Mouse (Mus musculus) lung, embryonic 15.5 days (tissue): Measurements from ENCODE around the gene Trove2. TPM values are rescaled to one million over a fixed set of nuclear protein-coding genes. Genes with fewer than 3 reads are reported as not detected.
A peak's percentile ranks its signal among the peaks of the same experiment; 100 is the strongest.

Experiments used
- ATAC-seq: fragments of 200-750 bp; cut with Nextera tagmentation; 2 replicates; pipeline ENCODE4 v1.8.0; 2017; ENCODE audit warnings: moderate number of reproducible peaks, borderline replicate concordance; ENCODE audit not compliant: low FRiP score, low TSS enrichment; ENCODE audit errors: extremely low read depth
- H3K27ac ChIP-seq: fragments of 300-500 bp; sonication (generic); 2 replicates; pipeline ENCODE4 v1.5.1; 2015; ENCODE audit warnings: moderate library complexity, mild to moderate bottlenecking, inconsistent platforms
- H3K27me3 ChIP-seq: fragments of 300-500 bp; sonication (generic); 2 replicates; pipeline ENCODE4 v1.6.1; 2015; ENCODE audit warnings: inconsistent platforms
- H3K36me3 ChIP-seq: fragments of 300-500 bp; sonication (generic); 2 replicates; pipeline ENCODE4 v1.6.1; 2015; ENCODE audit warnings: inconsistent platforms
- H3K4me1 ChIP-seq: fragments of 300-500 bp; sonication (generic); 2 replicates; pipeline ENCODE4 v1.6.1; 2015; ENCODE audit warnings: inconsistent platforms
- H3K4me2 ChIP-seq: fragments of 300-500 bp; sonication (generic); 2 replicates; pipeline ENCODE4 v1.6.1; 2015; ENCODE audit warnings: inconsistent platforms, mild to moderate bottlenecking, moderate library complexity
- H3K4me3 ChIP-seq: fragments of 300-500 bp; sonication (generic); 2 replicates; pipeline ENCODE4 v1.5.1; 2015; ENCODE audit warnings: mild to moderate bottlenecking, inconsistent platforms
- H3K9ac ChIP-seq: fragments of 300-500 bp; sonication (generic); 2 replicates; pipeline ENCODE4 v1.6.1; 2015; ENCODE audit warnings: inconsistent platforms
- H3K9me3 ChIP-seq: fragments of 300-500 bp; sonication (generic); 2 replicates; pipeline ENCODE4 v1.6.1; 2016; ENCODE audit warnings: inconsistent platforms
- WGBS: fragments of 180-500 bp; shearing (Covaris S2); methylation state at CpG from one replicate; pipeline ENCODE4 v1.1.7; 2015; 5-methylcytosine and 5-hydroxymethylcytosine counted together
- polyA plus RNA-seq: library from polyadenylated mRNA; unstranded; fragments of >200 nt; fragmentation: Nextera tagmentation; extraction: Ambion mirVana; gene quantifications from 2 replicates; pipeline ENCODE4 v1.2.1, GENCODE M21; 2015

Gene Trove2
- polyA plus RNA-seq, 1 experiment from 2014 or later, result 19.8 TPM

- peak; percentile 49 for ATAC-seq
- no peaks in the 10 kb centered on the region for H3K27me3 ChIP-seq
- peak overlapping the region; percentile 77 for H3K27ac ChIP-seq
- H3K4me3 ChIP-seq, result no peak overlapping the region
- H3K4me2 ChIP-seq, result peak overlapping the region; percentile 24; the same call in 1 of the 2 replicates
- 36% methylated on average over 20 of the region's 20 CpGs for WGBS
- 0 out of 2 replicates have a peak overlapping the region, but pooled peaks have one; percentile 9 for H3K9ac ChIP-seq
- H3K36me3 ChIP-seq, result peaks cover 12% of the 10 kb centered on the region; the same call in 1 of the 2 replicates
- H3K9me3 ChIP-seq, result no peaks in the 10 kb centered on the region
- H3K4me1 ChIP-seq, result peaks cover 15% of the 10 kb centered on the region; the same call in 1 of the 2 replicates
These were observed 6.3 kb downstream of the Trove2 start for GRCm38 (mm10) chr1:143770444-143771109.

- no peak overlapping the region for H3K4me3 ChIP-seq
- H3K27ac ChIP-seq, result no peak overlapping the region
- H3K4me2 ChIP-seq, result no peak overlapping the region
- H3K9me3 ChIP-seq, result no peaks in the 10 kb centered on the region
- 0 out of 2 replicates have a peak, but pooled peaks cover 10% of the 10 kb centered on the region for H3K4me1 ChIP-seq
- ATAC-seq, result no peak
- H3K27me3 ChIP-seq, result no peaks in the 10 kb centered on the region
- no peak overlapping the region for H3K9ac ChIP-seq
- H3K36me3 ChIP-seq, result peaks cover 15% of the 10 kb centered on the region; the same call in 1 of the 2 replicates
- 93% methylated on average over 6 of the region's 6 CpGs for WGBS
These were observed 10.6 kb downstream of the Trove2 start for GRCm38 (mm10) chr1:143766238-143766637.

- no peaks in the 10 kb centered on the region for H3K9me3 ChIP-seq
- H3K4me3 ChIP-seq, result no peak overlapping the region
- H3K27ac ChIP-seq, result no peak overlapping the region
- ATAC-seq, result no peak
- no peak overlapping the region for H3K9ac ChIP-seq
- 0 out of 2 replicates have a peak, but pooled peaks cover 10% of the 10 kb centered on the region for H3K4me1 ChIP-seq
- H3K27me3 ChIP-seq, result no peaks in the 10 kb centered on the region
- 72% methylated on average over 4 of the region's 4 CpGs for WGBS
- peaks cover 15% of the 10 kb centered on the region; the same call in 1 of the 2 replicates for H3K36me3 ChIP-seq
- H3K4me2 ChIP-seq, result no peak overlapping the region
These were observed 11.1 kb downstream of the Trove2 start for GRCm38 (mm10) chr1:143765801-143766200.

GRCm38 (mm10) chr1:143764443-143764842, 12.4 kb downstream of the Trove2 start:
- no peak overlapping the region for H3K27ac ChIP-seq
- H3K4me1 ChIP-seq, result no peaks in the 10 kb centered on the region
- H3K27me3 ChIP-seq, result no peaks in the 10 kb centered on the region
- H3K9me3 ChIP-seq, result no peaks in the 10 kb centered on the region
- H3K9ac ChIP-seq, result no peak overlapping the region
- no peak overlapping the region for H3K4me2 ChIP-seq
- no peak overlapping the region for H3K4me3 ChIP-seq
- ATAC-seq, result no peak
- peaks cover 21% of the 10 kb centered on the region; the same call in 1 of the 2 replicates for H3K36me3 ChIP-seq
- 63% methylated on average over 1 of the region's 1 CpGs for WGBS

GRCm38 (mm10) chr1:143762159-143762558, 14.7 kb downstream of the Trove2 start:
- H3K9me3 ChIP-seq, result no peaks in the 10 kb centered on the region
- no peak overlapping the region for H3K27ac ChIP-seq
- 85% methylated on average over 8 of the region's 8 CpGs for WGBS
- H3K9ac ChIP-seq, result no peak overlapping the region
- peaks cover 38% of the 10 kb centered on the region for H3K36me3 ChIP-seq
- no peaks in the 10 kb centered on the region for H3K4me1 ChIP-seq
- ATAC-seq, result no peak
- no peak overlapping the region for H3K4me3 ChIP-seq
- H3K4me2 ChIP-seq, result no peak overlapping the region
- H3K27me3 ChIP-seq, result no peaks in the 10 kb centered on the region

- H3K4me1 ChIP-seq, result no peaks in the 10 kb centered on the region
- H3K4me2 ChIP-seq, result no peak overlapping the region
- H3K27ac ChIP-seq, result no peak overlapping the region
- 86% methylated on average over 10 of the region's 10 CpGs for WGBS
- no peak for ATAC-seq
- peaks cover 29% of the 10 kb centered on the region; the same call in 1 of the 2 replicates for H3K36me3 ChIP-seq
- H3K27me3 ChIP-seq, result no peaks in the 10 kb centered on the region
- H3K9ac ChIP-seq, result no peak overlapping the region
- no peak overlapping the region for H3K4me3 ChIP-seq
- no peaks in the 10 kb centered on the region for H3K9me3 ChIP-seq
These were observed 31.0 kb downstream of the Trove2 start for GRCm38 (mm10) chr1:143745871-143746270.

GRCm38 (mm10) chr1:143742186-143742585, 34.7 kb downstream of the Trove2 start:
- ATAC-seq, result no peak
- 92% methylated on average over 6 of the region's 6 CpGs for WGBS
- H3K4me1 ChIP-seq, result no peaks in the 10 kb centered on the region
- H3K4me3 ChIP-seq, result no peak overlapping the region
- no peak overlapping the region for H3K27ac ChIP-seq
- H3K9ac ChIP-seq, result no peak overlapping the region
- H3K36me3 ChIP-seq, result 0 out of 2 replicates have a peak, but pooled peaks cover 19% of the 10 kb centered on the region
- H3K9me3 ChIP-seq, result no peaks in the 10 kb centered on the region
- no peaks in the 10 kb centered on the region for H3K27me3 ChIP-seq
- no peak overlapping the region for H3K4me2 ChIP-seq

- Histone ChIP-seq H3K4me2 (no peak overlapping the region), H3K36me3 (0 out of 2 replicates have a peak, but pooled peaks cover 13% of the 10 kb centered on the region), H3K27me3 (no peaks in the 10 kb centered on the region), H3K4me3 (no peak overlapping the region), H3K27ac (no peak overlapping the region), H3K9ac (no peak overlapping the region), H3K9me3 (no peaks in the 10 kb centered on the region), H3K4me1 (no peaks in the 10 kb centered on the region)
- no peak for ATAC-seq
- WGBS, result 80% methylated on average over 5 of the region's 5 CpGs
These were observed 35.5 kb downstream of the Trove2 start for GRCm38 (mm10) chr1:143741331-143741730.

GRCm38 (mm10) chr1:143740581-143740980, 36.3 kb downstream of the Trove2 start:
- WGBS, result 93% methylated on average over 10 of the region's 10 CpGs
- ATAC-seq, result no peak
- Histone ChIP-seq H3K4me1 (no peaks in the 10 kb centered on the region), H3K36me3 (0 out of 2 replicates have a peak, but pooled peaks cover 12% of the 10 kb centered on the region), H3K9ac (no peak overlapping the region), H3K4me2 (peak overlapping the region; percentile 61; the same call in 1 of the 2 replicates), H3K4me3 (peak overlapping the region; percentile 80), H3K27ac (no peak overlapping the region), H3K9me3 (no peaks in the 10 kb centered on the region), H3K27me3 (no peaks in the 10 kb centered on the region)

- ATAC-seq, result peak; percentile 95
- Histone ChIP-seq H3K36me3 (0 out of 2 replicates have a peak, but pooled peaks cover 8% of the 10 kb centered on the region), H3K4me1 (no peaks in the 10 kb centered on the region), H3K4me2 (peak overlapping the region; percentile 61), H3K9me3 (no peaks in the 10 kb centered on the region), H3K27me3 (no peaks in the 10 kb centered on the region), H3K9ac (peak overlapping the region; percentile 78), H3K4me3 (peak overlapping the region; percentile 80), H3K27ac (peak overlapping the region; percentile 83)
- 2% methylated on average over 61 of the region's 71 CpGs for WGBS
These were observed 37.2 kb downstream of the Trove2 start for GRCm38 (mm10) chr1:143739361-143740350.

GRCm38 (mm10) chr1:143738811-143739210, 38.1 kb downstream of the Trove2 start:
- H3K27me3 ChIP-seq, result no peaks in the 10 kb centered on the region
- H3K36me3 ChIP-seq, result 0 out of 2 replicates have a peak, but pooled peaks cover 8% of the 10 kb centered on the region
- H3K9ac ChIP-seq, result peak overlapping the region; percentile 78
- peak overlapping the region; percentile 80 for H3K4me3 ChIP-seq
- H3K27ac ChIP-seq, result no peak overlapping the region
- ATAC-seq, result peak; percentile 39; the same call in 1 of the 2 replicates
- WGBS, result 13% methylated on average over 11 of the region's 11 CpGs
- peak overlapping the region; percentile 61 for H3K4me2 ChIP-seq
- H3K9me3 ChIP-seq, result no peaks in the 10 kb centered on the region
- H3K4me1 ChIP-seq, result no peaks in the 10 kb centered on the region
